Mouse (Mus musculus) T-helper 17 cell (primary cell): ENCODE data around the gene Fam210b.
"Not testable (repeated sequence)": the region's sequence is repeated elsewhere in the genome, so short reads cannot be mapped to it uniquely, and the experiment has no call there.

Source experiments
- in situ Hi-C, 2 experiments: fragments of 300-600 bp; cut with MboI, MseI; formaldehyde crosslinking; loops; 1 replicate in 1 of 2; 2 replicates in 1 of 2; pipeline ENCODE4 v1.15.1; 2025; ENCODE audit warnings: high pct_unique_total_duplicates in 2 of 2

The Fam210b gene

DNA sequence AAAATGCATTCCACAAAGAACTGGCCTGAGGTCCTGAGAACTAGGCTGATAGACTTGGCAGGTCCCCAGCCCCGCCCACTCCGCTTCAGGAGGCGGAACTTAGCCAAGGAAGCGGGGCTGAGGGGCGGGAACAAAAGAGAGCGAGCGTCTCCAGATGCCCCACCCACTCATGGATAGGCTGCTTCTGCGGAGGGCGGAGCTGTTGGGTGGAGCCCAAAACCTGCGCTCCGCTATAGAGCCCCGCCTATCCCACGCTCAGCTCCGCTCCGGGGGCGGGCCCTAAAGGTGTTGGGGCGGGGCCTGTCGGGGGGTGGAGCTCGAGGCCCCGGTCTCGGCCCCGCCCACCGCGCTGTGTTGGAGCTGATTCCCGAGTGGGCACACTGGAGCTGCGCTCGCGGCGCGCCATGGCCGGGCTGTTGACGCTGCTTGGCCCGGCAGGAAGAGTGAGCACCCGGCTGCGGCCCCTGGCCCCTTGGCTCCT lies at the start of gene Fam210b:
Fam210b (plus strand) TSS at position 308 of the 481 bp plus-strand sequence.
- in situ Hi-C loops = loop anchor here in 1 of 2 experiments (10.0 kb wide), 1 partner anchor 600 kb away; the partner anchor contains the start of gene Bmp7

DNA sequence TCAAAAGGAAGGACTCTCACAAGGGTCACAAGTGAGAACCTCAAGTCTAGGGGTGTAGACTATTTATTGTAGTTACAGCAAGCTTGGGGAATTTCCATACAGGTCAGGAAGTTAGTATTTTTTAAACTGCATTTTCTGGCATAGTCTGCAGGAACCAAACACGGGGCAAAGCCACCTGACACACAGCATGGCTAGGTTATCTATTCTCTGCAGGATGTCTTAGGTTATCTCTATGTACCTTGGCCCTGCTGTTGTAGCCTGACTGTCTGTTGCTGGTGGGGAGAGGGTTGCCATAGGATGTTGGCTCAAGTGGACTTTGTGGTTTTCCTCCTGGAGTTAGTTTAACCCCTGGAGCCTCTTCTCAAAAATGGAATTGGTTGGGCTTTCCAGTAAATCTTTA lies 47.3 kb upstream of the Fam210b start:
- in situ Hi-C loops = no loop called here

DNA sequence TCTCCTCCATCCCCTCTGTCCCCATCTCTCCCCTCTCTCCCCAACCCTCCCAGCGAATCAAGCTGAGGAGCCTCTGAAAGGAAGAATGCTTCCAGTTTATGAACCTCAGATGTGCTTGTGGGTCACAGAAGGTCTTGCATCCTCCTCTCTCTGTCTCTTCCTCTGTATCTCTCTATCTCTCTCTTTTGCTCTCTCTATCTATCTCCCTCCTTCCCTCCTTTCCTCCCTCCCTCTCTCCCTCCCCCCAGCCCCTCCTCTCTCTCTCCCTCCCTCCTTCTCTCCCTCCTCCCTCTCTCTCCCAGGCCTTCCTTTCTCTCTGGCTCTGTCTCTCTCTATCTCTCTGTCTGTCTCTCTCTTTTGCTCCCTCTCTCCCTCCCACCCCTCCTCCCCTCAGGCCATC lies 46.8 kb upstream of the Fam210b start:
- in situ Hi-C loops = no loop called here

GRCm38 (mm10) chr2:172299126-172299921 lies 46.0 kb upstream of the Fam210b start:
- in situ Hi-C loops = no loop called here

- in situ Hi-C loops = no loop called here
Measured at GRCm38 (mm10) chr2:172302396-172302795, 43.0 kb upstream of the Fam210b start.

GRCm38 (mm10) chr2:172304118-172304708 lies 41.2 kb upstream of the Fam210b start:
- in situ Hi-C loops = no loop called here

DNA sequence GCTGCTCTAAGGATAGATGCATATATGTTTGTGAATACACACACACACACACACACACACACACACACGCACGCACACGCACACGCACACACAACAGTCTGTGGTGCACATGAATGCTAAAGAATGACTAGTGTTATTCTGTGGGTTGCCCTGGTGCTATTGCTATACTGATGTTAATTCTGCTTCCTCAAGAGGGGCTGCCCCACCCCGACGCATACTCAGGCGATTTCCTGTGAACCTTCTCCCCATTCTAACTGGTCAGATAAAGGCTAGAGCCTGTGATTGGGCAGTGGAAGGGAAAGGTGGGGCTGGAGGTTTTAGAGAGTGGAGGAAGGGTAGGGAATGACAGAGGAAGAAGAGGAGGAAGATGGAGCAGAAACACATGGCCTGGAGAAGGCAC lies 39.8 kb upstream of the Fam210b start:
- in situ Hi-C loops = not testable (repeated sequence)

GRCm38 (mm10) chr2:172306544-172306943 lies 38.8 kb upstream of the Fam210b start:
- in situ Hi-C loops = no loop called here

GRCm38 (mm10) chr2:172311731-172312130 lies 33.6 kb upstream of the Fam210b start:
- in situ Hi-C loops = no loop called here

DNA sequence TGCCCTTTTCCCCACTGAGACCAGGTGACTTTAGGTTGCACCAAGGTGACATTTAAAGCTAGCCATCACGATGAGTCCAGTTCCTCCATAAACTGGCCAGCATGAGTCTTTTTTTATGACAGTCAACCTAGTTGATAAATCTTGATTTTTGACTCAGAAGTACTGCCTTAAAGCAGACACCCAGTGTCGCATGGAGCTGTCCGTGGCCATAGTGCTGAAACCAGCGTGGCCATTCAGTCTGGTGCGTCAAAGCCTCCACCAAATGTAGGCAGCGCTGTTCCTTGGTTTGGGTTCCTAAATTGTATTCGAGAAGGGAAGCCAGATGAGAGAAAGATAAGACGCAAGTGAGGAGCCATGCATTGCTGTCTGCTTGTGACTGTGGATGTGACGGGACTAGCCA lies 24.5 kb upstream of the Fam210b start:
- in situ Hi-C loops = loop anchor here (5.0 to 10.0 kb wide), 2 partner anchors 74 to 96 kb away; partner anchors contain the start of gene Mc3r (in 2 of the 2)

DNA sequence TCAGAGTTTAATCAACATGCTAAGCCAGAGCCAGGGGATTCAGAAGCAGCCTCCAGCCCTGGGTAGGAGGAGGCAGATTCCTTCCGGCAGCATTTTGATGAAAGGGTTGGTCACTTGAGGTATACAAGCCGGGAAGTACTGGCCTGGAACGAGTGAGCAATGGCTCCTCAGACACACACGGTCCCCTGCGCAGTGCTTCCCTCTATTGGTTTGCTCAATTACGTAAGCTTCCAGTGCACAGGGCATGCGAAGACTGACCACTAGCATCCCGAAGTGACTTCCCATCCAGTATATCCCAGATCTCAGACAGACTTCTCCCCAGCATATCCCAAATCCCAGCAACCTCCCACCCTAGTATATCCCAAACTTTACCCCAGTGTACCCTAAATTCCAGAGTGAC lies 17.1 kb upstream of the Fam210b start:
- in situ Hi-C loops = loop anchor here in 1 of 2 experiments (10.0 kb wide), 1 partner anchor 103 kb away; no protein-coding TSS in a partner anchor

DNA sequence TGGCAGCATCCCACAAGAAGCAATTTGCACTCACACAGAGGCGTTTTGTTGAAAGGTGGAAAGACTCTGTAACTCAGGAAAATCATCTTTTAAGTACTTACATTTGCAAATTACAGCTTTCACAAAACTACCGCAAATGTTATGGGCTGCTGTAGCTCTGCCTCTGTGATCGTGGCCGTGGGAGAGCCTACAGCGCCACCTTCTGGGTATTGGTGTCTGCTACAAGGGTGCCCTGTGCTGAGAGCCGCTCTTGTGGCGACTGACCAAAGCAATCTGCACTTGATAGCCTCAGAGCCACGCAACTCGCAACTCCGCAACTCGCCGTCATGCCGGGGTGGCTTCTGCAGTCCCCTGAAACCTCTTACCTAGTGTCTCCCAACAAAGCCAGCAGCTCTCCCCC lies 16.2 kb upstream of the Fam210b start:
- in situ Hi-C loops = loop anchor here in 1 of 2 experiments (10.0 kb wide), 1 partner anchor 104 kb away; no protein-coding TSS in a partner anchor

DNA sequence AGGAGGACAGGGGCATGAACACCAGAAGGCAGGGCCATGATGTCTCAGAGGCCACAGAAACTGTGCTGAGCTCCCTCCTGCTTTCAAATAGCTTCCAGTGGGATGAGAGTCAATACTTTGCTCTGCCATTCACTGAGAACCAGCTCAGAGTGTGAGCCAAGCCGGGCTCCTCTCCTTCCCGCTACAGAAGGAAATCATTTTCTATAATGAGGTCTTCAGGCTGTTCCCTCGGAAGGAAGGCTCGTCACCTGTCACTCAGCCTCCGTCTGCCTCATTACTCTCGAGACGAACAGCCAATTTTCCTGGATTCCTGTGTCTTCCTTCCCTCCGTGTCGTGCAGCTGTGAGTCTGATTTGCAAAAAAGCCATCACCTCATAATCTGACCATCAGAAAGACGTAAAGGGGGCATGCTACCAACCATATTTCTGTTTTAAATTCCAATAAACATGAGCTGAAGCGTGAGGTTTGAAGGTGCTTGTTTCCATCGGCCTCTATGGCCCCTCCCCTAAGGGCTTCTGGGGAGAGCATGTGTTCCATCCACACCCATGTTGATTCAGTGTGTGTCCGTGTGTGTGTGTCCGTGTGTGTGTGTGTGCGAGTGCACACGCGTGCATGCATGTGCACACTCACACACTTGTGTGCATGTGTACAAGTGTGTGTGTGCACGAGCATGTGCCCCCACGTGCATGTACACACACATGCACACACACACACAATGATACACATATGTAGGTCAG lies 7.0 kb upstream of the Fam210b start:
- in situ Hi-C loops = loop anchor here in 1 of 2 experiments (5.0 kb wide), 1 partner anchor 1821 kb away; no protein-coding TSS in a partner anchor

- in situ Hi-C loops = loop anchor here in 1 of 2 experiments (10.0 kb wide), 1 partner anchor 604 kb away; the partner anchor contains the start of gene Bmp7
Measured at GRCm38 (mm10) chr2:172340936-172341335, 4.4 kb upstream of the Fam210b start.

DNA sequence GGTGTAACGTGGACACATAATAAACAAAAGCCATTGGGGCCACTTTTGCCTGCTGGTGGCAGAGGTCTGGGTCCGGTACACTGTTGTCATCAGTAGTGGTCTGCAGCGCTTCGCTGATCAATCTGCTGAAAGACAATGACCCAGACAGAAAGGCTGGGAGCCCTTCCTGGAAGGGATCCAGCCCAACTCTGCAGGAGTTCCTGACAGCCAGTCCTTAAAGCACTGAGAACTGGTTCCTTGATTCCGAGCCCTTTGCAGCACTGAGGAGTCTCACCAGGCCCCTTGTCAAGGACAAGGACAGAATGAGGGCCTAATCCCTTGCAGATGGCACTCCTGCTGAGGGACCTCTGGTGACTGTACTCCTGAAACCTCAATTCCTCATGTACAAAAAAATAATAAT lies 3.8 kb upstream of the Fam210b start:
- in situ Hi-C loops = loop anchor here in 1 of 2 experiments (10.0 kb wide), 1 partner anchor 603 kb away; the partner anchor contains the start of gene Bmp7

DNA sequence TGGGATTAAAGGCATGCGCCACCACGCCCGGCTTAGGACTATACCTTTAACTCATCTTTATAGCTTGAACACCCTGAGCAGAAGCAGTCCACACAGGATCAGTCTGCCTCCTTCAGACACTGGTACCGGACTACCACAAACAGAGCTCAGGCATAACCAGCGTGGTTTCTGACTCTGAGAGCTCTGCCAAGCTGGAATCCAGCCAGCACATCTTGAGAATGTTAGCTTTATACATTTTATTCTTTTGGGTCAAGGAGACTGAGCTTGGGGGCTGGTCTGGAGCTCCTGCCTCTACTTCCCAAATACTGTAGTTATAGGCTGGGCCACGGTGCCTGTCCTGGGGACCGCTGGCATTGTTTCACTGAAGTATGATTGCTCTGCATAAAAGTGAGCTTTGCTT lies 1.6 kb upstream of the Fam210b start:
- in situ Hi-C loops = loop anchor here in 1 of 2 experiments (10.0 kb wide), 1 partner anchor 601 kb away; the partner anchor contains the start of gene Bmp7

DNA sequence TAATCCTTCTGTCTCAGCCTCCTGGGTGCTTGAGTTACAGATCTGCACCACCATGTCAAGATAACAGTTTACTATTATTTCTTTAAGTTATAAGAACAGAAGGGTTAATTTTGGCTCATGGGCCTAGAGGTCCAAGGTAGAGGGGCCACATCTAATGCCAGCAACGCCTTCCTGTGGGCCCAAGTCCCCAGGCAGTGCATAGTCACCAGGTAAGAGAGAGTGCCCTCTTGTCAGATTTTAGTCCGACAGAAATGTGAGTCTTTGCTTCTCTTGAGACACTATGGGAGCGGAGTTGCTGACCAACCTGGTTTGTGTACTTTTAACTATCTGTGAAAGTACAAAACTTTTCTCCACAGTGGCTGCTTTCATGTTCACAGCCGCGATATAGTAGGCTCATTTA lies 696 bp upstream of the Fam210b start:
- in situ Hi-C loops = loop anchor here in 1 of 2 experiments (10.0 kb wide), 1 partner anchor 600 kb away; the partner anchor contains the start of gene Bmp7

DNA sequence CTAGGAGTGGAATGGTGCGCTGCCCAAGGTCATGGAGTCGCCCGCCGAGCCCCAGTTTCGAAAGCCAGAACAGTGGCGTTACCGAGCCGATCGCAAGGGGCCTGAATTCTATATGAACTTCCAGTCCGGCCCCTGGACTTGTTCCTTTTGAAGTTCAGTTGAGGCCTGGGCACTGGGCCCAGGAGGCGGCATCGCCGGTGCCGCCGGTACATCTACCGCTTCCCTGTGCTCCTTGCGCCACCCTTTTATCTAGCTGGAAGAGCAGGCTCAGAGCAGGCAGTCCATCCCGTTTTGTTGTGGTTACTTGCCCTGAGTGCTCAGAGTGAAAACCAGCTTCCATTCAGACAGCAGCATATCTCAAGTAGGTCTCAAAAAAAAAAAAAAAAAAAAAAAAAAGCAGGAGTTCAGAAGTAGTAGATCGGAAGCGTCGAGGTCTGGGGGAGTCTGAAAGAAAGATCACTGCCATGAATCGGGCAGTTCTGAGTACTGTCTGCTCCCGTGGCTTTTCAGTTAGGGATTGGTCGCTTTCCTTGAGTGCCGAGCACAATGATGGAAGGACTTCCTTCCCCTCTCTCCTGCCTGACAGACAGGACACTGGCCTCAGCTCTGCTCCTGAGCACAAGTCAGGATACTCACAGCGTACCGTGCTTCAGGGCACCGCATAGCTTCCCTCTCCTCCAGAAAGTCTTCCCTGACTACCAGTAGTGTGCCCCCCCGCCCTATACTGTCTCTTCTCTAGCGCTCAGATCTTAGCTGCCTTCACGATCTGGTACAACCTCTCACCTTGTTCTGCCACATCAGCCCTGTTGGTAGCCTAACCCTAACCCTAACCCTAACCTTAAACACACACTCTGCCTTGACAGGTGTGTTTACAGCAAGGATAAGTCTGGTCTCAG lies 917 bp downstream of the Fam210b start:
- in situ Hi-C loops = loop anchor here in 1 of 2 experiments (10.0 kb wide), 1 partner anchor 599 kb away; the partner anchor contains the start of gene Bmp7

GRCm38 (mm10) chr2:172346933-172347611 lies 1.7 kb downstream of the Fam210b start:
- in situ Hi-C loops = loop anchor here in 1 of 2 experiments (10.0 kb wide), 1 partner anchor 598 kb away; the partner anchor contains the start of gene Bmp7
